13 mouse cellular contexts compared by ENCODE assay signal in genomic region chr12:83317646-83318443, GRCm38 (mm10).
DNase-seq lines count a peak whose midpoint lies in the region; ATAC-seq and TF ChIP-seq lines count a peak whose summit lies in the region.
"Had no signal": no experiment of that assay in that cellular context is flagged by ENCODE, and none has a peak within 500 bp of the region (broad histone marks: within the 10 kb centered on the region; RNA-seq: fewer than 3 reads in every experiment).

No protein-coding gene starts in this region.

- H3K4me2 ChIP-seq in hindbrain, embryonic 12.5 days (replicated peaks): no peak overlapping the region
- H3K4me2 ChIP-seq in hindbrain, postnatal 0 days (ENCODE audit: low read depth, low read length): no peak overlapping the region
- no peak overlapping the region for H3K4me2 ChIP-seq in liver, embryonic 12.5 days
- H3K4me2 ChIP-seq: embryonic facial prominence, embryonic 15.5 days; lung, embryonic 15.5 days had no signal

- no peaks in the 10 kb centered on the region for H3K9me3 ChIP-seq in hindbrain, embryonic 12.5 days (replicated peaks)
- H3K9me3 ChIP-seq in hindbrain, postnatal 0 days (ENCODE audit: low read length): no peaks in the 10 kb centered on the region
- no peaks in the 10 kb centered on the region for H3K9me3 ChIP-seq in liver, embryonic 12.5 days (replicated peaks)
- H3K9me3 ChIP-seq: embryonic facial prominence, embryonic 15.5 days; lung, embryonic 15.5 days had no signal

- H3K36me3 ChIP-seq in hindbrain, embryonic 12.5 days: no peaks in the 10 kb centered on the region
- no peaks in the 10 kb centered on the region for H3K36me3 ChIP-seq in hindbrain, postnatal 0 days (ENCODE audit: insufficient read depth, low read length)
- peaks cover 10% of the 10 kb centered on the region; the same call in 1 of the 2 replicates for H3K36me3 ChIP-seq in liver, embryonic 12.5 days
- H3K36me3 ChIP-seq: embryonic facial prominence, embryonic 15.5 days; lung, embryonic 15.5 days had no signal

- no peak overlapping the region for H3K9ac ChIP-seq in hindbrain, embryonic 12.5 days
- no peak overlapping the region for H3K9ac ChIP-seq in hindbrain, postnatal 0 days (replicated peaks; ENCODE audit: low read length)
- H3K9ac ChIP-seq in liver, embryonic 12.5 days: no peak overlapping the region
- H3K9ac ChIP-seq: embryonic facial prominence, embryonic 15.5 days; lung, embryonic 15.5 days had no signal

- no peaks in the 10 kb centered on the region for H3K27me3 ChIP-seq in hindbrain, embryonic 12.5 days
- no peaks in the 10 kb centered on the region for H3K27me3 ChIP-seq in hindbrain, postnatal 0 days (ENCODE audit: insufficient read depth, low read length)
- 0 out of 2 replicates have a peak, but pooled peaks cover 2% of the 10 kb centered on the region for H3K27me3 ChIP-seq in liver, embryonic 12.5 days (replicated peaks)
- H3K27me3 ChIP-seq: CH12.LX; embryonic facial prominence, embryonic 15.5 days; lung, embryonic 15.5 days had no signal

- WGBS in hindbrain, embryonic 12.5 days: 66% methylated on average over 8 of the region's 8 CpGs
- WGBS in hindbrain, postnatal 0 days: 73% methylated on average over 8 of the region's 8 CpGs
- 58% methylated on average over 8 of the region's 8 CpGs for WGBS in liver, embryonic 12.5 days (ENCODE audit: insufficient replicate concordance)

- 0 out of 2 replicates have a peak overlapping the region, but pooled peaks have one; percentile 44 for H3K27ac ChIP-seq in hindbrain, embryonic 12.5 days
- no peak overlapping the region for H3K27ac ChIP-seq in hindbrain, postnatal 0 days
- H3K27ac ChIP-seq in liver, embryonic 12.5 days: no peak overlapping the region
- H3K27ac ChIP-seq: embryonic facial prominence, embryonic 15.5 days; lung, embryonic 15.5 days had no signal

- ATAC-seq in hindbrain, embryonic 12.5 days (ENCODE audit: low FRiP score): no peak
- ATAC-seq in hindbrain, postnatal 0 days: no peak
- peak; percentile 71 for ATAC-seq in liver, embryonic 12.5 days

- no peak for DNase-seq in hindbrain, postnatal 0 days (ENCODE audit: low spot score)
- peak; percentile 41 for DNase-seq in retina, postnatal 1 day
- no peak for DNase-seq in retina, embryonic 14.5 days (ENCODE audit: low spot score)
- DNase-seq in embryo, embryonic 11 days: no peak
- no peak for DNase-seq in layer of hippocampus, postnatal 10 days (ENCODE audit: low spot score in 2 of 2)
- DNase-seq: cerebellum, adult 11 months; kidney, adult 11 months; layer of hippocampus, postnatal 36 days had no signal

- H3K4me1 ChIP-seq in hindbrain, embryonic 12.5 days: peaks cover 19% of the 10 kb centered on the region
- peaks cover 4% of the 10 kb centered on the region; the same call in 1 of the 2 replicates for H3K4me1 ChIP-seq in hindbrain, postnatal 0 days (ENCODE audit: insufficient read depth, low read length)
- H3K4me1 ChIP-seq in liver, embryonic 12.5 days: peaks cover 32% of the 10 kb centered on the region
- H3K4me1 ChIP-seq: embryonic facial prominence, embryonic 15.5 days; lung, embryonic 15.5 days had no signal

- no peak overlapping the region for H3K4me3 ChIP-seq in hindbrain, embryonic 12.5 days
- H3K4me3 ChIP-seq in hindbrain, postnatal 0 days (ENCODE audit: low read length): no peak overlapping the region
- no peak overlapping the region for H3K4me3 ChIP-seq in liver, embryonic 12.5 days
- H3K4me3 ChIP-seq: embryonic facial prominence, embryonic 15.5 days; lung, embryonic 15.5 days had no signal

- TF ChIP-seq CTCF in hindbrain, postnatal 0 days (IDR thresholded peaks at IDR 0.05; ENCODE audit: low read depth): no peak
